Mouse (Mus musculus) olfactory bulb, adult 2 months (tissue): ENCODE results near the gene Tada2b.

Experiments
- CTCF ChIP-seq: fragments of 200-500 bp; IDR thresholded peaks from 2 replicates; pipeline ENCODE4 v1.5.1; 2012; ENCODE audit warnings: low read depth, mild to moderate bottlenecking, low read length, moderate library complexity; ENCODE audit not compliant: insufficient read depth
- POLR2A ChIP-seq: fragments of 200-500 bp; IDR thresholded peaks from 2 replicates; pipeline ENCODE4 v1.6.1; 2012; ENCODE audit warnings: mild to moderate bottlenecking, low read depth, low read length, moderate library complexity; ENCODE audit not compliant: insufficient read depth

GRCm38 (mm10) chr5:36489225-36489624 lies 5.1 kb upstream of the Tada2b start:
- no peak for TF ChIP-seq CTCF
- TF ChIP-seq POLR2A, result no peak
